Mouse (Mus musculus): Measurements from ENCODE around the gene Vmn1r53.
"Not testable (repeated sequence)": the region's sequence is repeated elsewhere in the genome, so short reads cannot be mapped to it uniquely, and the experiment has no call there.

Vmn1r53 gene

DNA sequence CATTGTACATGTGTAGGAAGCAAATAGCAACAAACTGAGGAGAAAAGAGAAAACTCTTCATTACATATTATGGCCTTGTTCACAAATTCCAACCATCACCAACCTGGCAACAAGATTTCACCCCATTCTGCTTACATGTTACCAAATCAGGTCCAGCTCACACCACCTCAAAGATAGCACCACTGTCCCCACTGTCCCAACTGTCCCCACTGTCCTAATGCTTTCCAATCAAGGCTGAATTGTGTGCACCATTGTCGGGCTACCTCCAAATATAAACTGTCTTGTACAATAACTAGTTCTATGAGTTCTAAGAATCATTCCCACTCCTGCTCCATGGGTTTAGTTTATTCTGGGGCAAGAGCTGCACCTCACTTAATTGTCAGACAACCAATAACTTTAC, at the start of gene Vmn1r53:
Vmn1r53 (minus strand) TSS at position 101 of the 400 bp plus-strand sequence.
- POLR2A ChIA-PET: no interaction called here

GRCm38 (mm10) chr6:90246000-90246399, 21.8 kb upstream of the Vmn1r53 start, which contains the start of gene Vmn1r54:
Gene Vmn1r54, plus strand, starts transcription at chr6:90246300.
- CTCF ChIA-PET: no interaction called here
- POLR2A ChIA-PET: no interaction called here

More for the DNA sequence above, at the start of gene Vmn1r53:
- CTCF ChIA-PET: no interaction called here

GRCm38 (mm10) chr6:90244019-90244418, 19.8 kb upstream of the Vmn1r53 start:
- ChIA-PET CTCF (no interaction called here), POLR2A (no interaction called here)

GRCm38 (mm10) chr6:90232681-90233080, 8.4 kb upstream of the Vmn1r53 start:
- ChIA-PET CTCF (interaction anchor here in 1 of 4 experiments (0.5 kb wide), 1 partner anchor 202 kb away, joined by 6 read pairs; no protein-coding TSS in a partner anchor), POLR2A (interaction anchor here in 1 of 4 experiments (0.6 kb wide), 1 partner anchor 39 kb away, joined by 4 read pairs; no protein-coding TSS in a partner anchor)

DNA sequence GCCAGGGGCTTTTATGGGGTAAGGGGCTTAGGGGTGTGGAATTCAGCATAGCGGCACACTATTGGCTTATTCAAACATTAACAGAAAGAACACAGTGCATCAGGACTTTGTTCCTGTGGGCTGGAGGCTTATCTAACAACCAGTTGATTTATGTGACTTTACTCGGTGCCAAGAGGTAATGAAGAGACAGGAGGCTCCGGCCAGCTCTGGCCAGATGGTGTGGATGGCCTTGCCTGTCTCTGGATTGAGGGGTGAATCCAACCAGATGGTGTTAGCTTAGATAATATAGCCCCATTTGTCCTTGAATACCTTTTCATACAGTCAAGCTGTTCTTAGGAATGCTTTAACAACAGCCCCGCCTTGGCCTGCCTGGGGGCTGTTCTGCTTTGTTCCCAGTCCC, 7.9 kb upstream of the Vmn1r53 start:
- CTCF ChIA-PET, POLR2A ChIA-PET: not testable (repeated sequence)

GRCm38 (mm10) chr6:90202493-90202892, 21.7 kb downstream of the Vmn1r53 start, which contains the start of gene V1ra8:
Gene V1ra8, plus strand, starts transcription at chr6:90202793.
- CTCF ChIA-PET, POLR2A ChIA-PET: not testable (repeated sequence)

GRCm38 (mm10) chr6:90174508-90174907, 49.7 kb downstream of the Vmn1r53 start, which contains the start of gene Vmn1r52:
Gene Vmn1r52, plus strand, starts transcription at chr6:90174808.
- CTCF ChIA-PET: no interaction called here
- POLR2A ChIA-PET: no interaction called here
